Mouse (Mus musculus): ENCODE data around the gene Egfl7. TPM values are rescaled to one million over a fixed set of nuclear protein-coding genes. Genes with fewer than 3 reads are reported as not detected.
A peak's percentile ranks its signal among the peaks of the same experiment; 100 is the strongest.

The Egfl7 gene
- polyA plus RNA-seq, 1 experiment, result 196 TPM

- Histone ChIP-seq H3K36me3 (ENCODE audit: control insufficient read depth, insufficient read depth, low read length) (peaks cover 13% of the 10 kb centered on the region), H3K4me3 (ENCODE audit: extremely low read depth, insufficient read depth, insufficient read length) (no peak overlapping the region), H3K4me1 (ENCODE audit: control insufficient read depth, insufficient read depth, insufficient read length) (peaks cover 14% of the 10 kb centered on the region; the same call in 1 of the 2 replicates), H3K27ac (ENCODE audit: insufficient read depth, low read length) (no peak overlapping the region), H3K27me3 (ENCODE audit: control insufficient read depth, insufficient read depth, low read length) (no peaks in the 10 kb centered on the region)
- no peak for TF ChIP-seq CTCF (IDR thresholded peaks at IDR 0.05; ENCODE audit: extremely low read depth, insufficient read depth, insufficient read length, insufficient replicate concordance)
- TF ChIP-seq POLR2A (IDR thresholded peaks at IDR 0.05; ENCODE audit: low read depth, low read length), result no peak
- DNase-seq (ENCODE audit: low read depth in 1 of 2, low spot score in 2 of 2), result no peak
- WGBS, result 86% methylated on average over 21 of the region's 21 CpGs
Observed at GRCm38 (mm10) chr2:26635489-26636324, 55.9 kb downstream of the Egfl7 start.

- peaks cover 14% of the 10 kb centered on the region; the same call in 1 of the 2 replicates for H3K4me1 ChIP-seq (ENCODE audit: control insufficient read depth, insufficient read depth, insufficient read length)
Observed at GRCm38 (mm10) chr2:26636325-26636635, 56.5 kb downstream of the Egfl7 start.

GRCm38 (mm10) chr2:26637316-26637932, 57.6 kb downstream of the Egfl7 start:
- H3K4me3 ChIP-seq (ENCODE audit: extremely low read depth, insufficient read depth, insufficient read length), result no peak overlapping the region
- H3K4me1 ChIP-seq (ENCODE audit: control insufficient read depth, insufficient read depth, insufficient read length), result peaks cover 14% of the 10 kb centered on the region; the same call in 1 of the 2 replicates
- no peak for DNase-seq (ENCODE audit: low read depth in 1 of 2, low spot score in 2 of 2)
- H3K36me3 ChIP-seq (ENCODE audit: control insufficient read depth, insufficient read depth, low read length), result peaks cover 13% of the 10 kb centered on the region
- no peak overlapping the region for H3K27ac ChIP-seq (ENCODE audit: insufficient read depth, low read length)
- TF ChIP-seq CTCF (IDR thresholded peaks at IDR 0.05; ENCODE audit: extremely low read depth, insufficient read depth, insufficient read length, insufficient replicate concordance), result no peak
- no peak for TF ChIP-seq POLR2A (IDR thresholded peaks at IDR 0.05; ENCODE audit: low read depth, low read length)
- H3K27me3 ChIP-seq (ENCODE audit: control insufficient read depth, insufficient read depth, low read length), result no peaks in the 10 kb centered on the region
- WGBS, result 93% methylated on average over 4 of the region's 4 CpGs

More at GRCm38 (mm10) chr2:26636325-26636635, 56.5 kb downstream of the Egfl7 start:
- no peak for DNase-seq (ENCODE audit: low read depth in 1 of 2, low spot score in 2 of 2)
- TF ChIP-seq CTCF (IDR thresholded peaks at IDR 0.05; ENCODE audit: extremely low read depth, insufficient read depth, insufficient read length, insufficient replicate concordance), result no peak
- TF ChIP-seq POLR2A (IDR thresholded peaks at IDR 0.05; ENCODE audit: low read depth, low read length), result no peak
- peaks cover 13% of the 10 kb centered on the region for H3K36me3 ChIP-seq (ENCODE audit: control insufficient read depth, insufficient read depth, low read length)
- no peak overlapping the region for H3K27ac ChIP-seq (ENCODE audit: insufficient read depth, low read length)
- H3K27me3 ChIP-seq (ENCODE audit: control insufficient read depth, insufficient read depth, low read length), result no peaks in the 10 kb centered on the region
- no peak overlapping the region for H3K4me3 ChIP-seq (ENCODE audit: extremely low read depth, insufficient read depth, insufficient read length)
- WGBS, result 74% methylated on average over 2 of the region's 2 CpGs

- 43% methylated on average over 5 of the region's 5 CpGs for WGBS
- no peak overlapping the region for H3K27ac ChIP-seq (ENCODE audit: insufficient read depth, low read length)
- no peak overlapping the region for H3K4me3 ChIP-seq (ENCODE audit: extremely low read depth, insufficient read depth, insufficient read length)
- peaks cover 14% of the 10 kb centered on the region; the same call in 1 of the 2 replicates for H3K4me1 ChIP-seq (ENCODE audit: control insufficient read depth, insufficient read depth, insufficient read length)
- no peak for TF ChIP-seq CTCF (IDR thresholded peaks at IDR 0.05; ENCODE audit: extremely low read depth, insufficient read depth, insufficient read length, insufficient replicate concordance)
- TF ChIP-seq POLR2A (IDR thresholded peaks at IDR 0.05; ENCODE audit: low read depth, low read length), result no peak
- H3K27me3 ChIP-seq (ENCODE audit: control insufficient read depth, insufficient read depth, low read length), result no peaks in the 10 kb centered on the region
- DNase-seq (ENCODE audit: low read depth in 1 of 2, low spot score in 2 of 2), result no peak
- H3K36me3 ChIP-seq (ENCODE audit: control insufficient read depth, insufficient read depth, low read length), result peaks cover 13% of the 10 kb centered on the region
Observed at GRCm38 (mm10) chr2:26638039-26638438, 58.2 kb downstream of the Egfl7 start.

GRCm38 (mm10) chr2:26638572-26638971, 58.8 kb downstream of the Egfl7 start:
- Histone ChIP-seq H3K4me3 (ENCODE audit: extremely low read depth, insufficient read depth, insufficient read length) (no peak overlapping the region), H3K36me3 (ENCODE audit: control insufficient read depth, insufficient read depth, low read length) (peaks cover 13% of the 10 kb centered on the region), H3K27me3 (ENCODE audit: control insufficient read depth, insufficient read depth, low read length) (no peaks in the 10 kb centered on the region), H3K27ac (ENCODE audit: insufficient read depth, low read length) (no peak overlapping the region), H3K4me1 (ENCODE audit: control insufficient read depth, insufficient read depth, insufficient read length) (peaks cover 14% of the 10 kb centered on the region; the same call in 1 of the 2 replicates)
- 58% methylated on average over 5 of the region's 5 CpGs for WGBS
- no peak for DNase-seq (ENCODE audit: low read depth in 1 of 2, low spot score in 2 of 2)
- TF ChIP-seq CTCF (IDR thresholded peaks at IDR 0.05; ENCODE audit: extremely low read depth, insufficient read depth, insufficient read length, insufficient replicate concordance) (no peak), POLR2A (IDR thresholded peaks at IDR 0.05; ENCODE audit: low read depth, low read length) (no peak)

DNA sequence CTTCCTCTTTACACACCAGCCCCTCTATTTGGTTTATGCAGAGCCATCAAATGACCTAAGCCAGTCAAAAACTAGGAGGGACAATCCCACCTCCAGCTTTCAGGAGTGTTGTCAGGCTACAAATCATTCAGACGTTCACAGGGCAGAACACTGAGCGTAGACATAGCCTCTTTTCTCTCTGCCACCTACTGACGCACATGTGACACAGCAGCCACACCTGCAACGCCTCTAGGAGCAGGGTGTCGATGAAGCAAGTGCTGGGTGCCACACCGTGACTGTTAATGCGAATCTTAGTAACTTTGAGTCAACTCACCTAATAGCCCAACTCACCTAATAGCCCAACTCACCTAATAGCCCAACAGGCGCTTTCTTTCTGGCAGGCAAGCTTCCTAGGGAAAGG, 59.3 kb downstream of the Egfl7 start:
- peak in 1 of 2 experiments; percentile 62 for DNase-seq (ENCODE audit: low read depth in 1 of 2, low spot score in 2 of 2)
- 1% methylated on average over 8 of the region's 8 CpGs for WGBS
- peaks cover 13% of the 10 kb centered on the region for H3K36me3 ChIP-seq (ENCODE audit: control insufficient read depth, insufficient read depth, low read length)
- H3K4me1 ChIP-seq (ENCODE audit: control insufficient read depth, insufficient read depth, insufficient read length), result peaks cover 14% of the 10 kb centered on the region; the same call in 1 of the 2 replicates
- no peak overlapping the region for H3K27ac ChIP-seq (ENCODE audit: insufficient read depth, low read length)
- H3K4me3 ChIP-seq (ENCODE audit: extremely low read depth, insufficient read depth, insufficient read length), result peak overlapping the region; percentile 41
- TF ChIP-seq CTCF (IDR thresholded peaks at IDR 0.05; ENCODE audit: extremely low read depth, insufficient read depth, insufficient read length, insufficient replicate concordance) (peak; percentile 63; the same call in 1 of the 2 replicates), POLR2A (IDR thresholded peaks at IDR 0.05; ENCODE audit: low read depth, low read length) (no peak)
- no peaks in the 10 kb centered on the region for H3K27me3 ChIP-seq (ENCODE audit: control insufficient read depth, insufficient read depth, low read length)
